ENCODE assay signal across 9 mouse cellular contexts in genomic region chr1:151684978-151685377, GRCm38 (mm10).
DNase-seq lines count a peak whose midpoint lies in the region; ATAC-seq lines count a peak whose summit lies in the region.
"Had no signal": no experiment of that assay in that cellular context is flagged by ENCODE, and none has a peak within 500 bp of the region (broad histone marks: within the 10 kb centered on the region; RNA-seq: fewer than 3 reads in every experiment).

No protein-coding gene starts in this region.

- no peaks in the 10 kb centered on the region for H3K27me3 ChIP-seq in heart, embryonic 16.5 days (ENCODE audit: control insufficient read depth, insufficient read depth, low read length)
- no peaks in the 10 kb centered on the region for H3K27me3 ChIP-seq in limb, embryonic 15.5 days

- intact Hi-C loops in heart, postnatal 10 days (cut with DNase I): no loop called here
- intact Hi-C loops in left cerebral cortex, postnatal 10 days (cut with DNase I): no loop called here

- no peaks in the 10 kb centered on the region for H3K9me3 ChIP-seq in heart, embryonic 16.5 days (replicated peaks; ENCODE audit: control insufficient read depth, low read length)
- no peaks in the 10 kb centered on the region for H3K9me3 ChIP-seq in limb, embryonic 15.5 days

- no peak for DNase-seq in heart, postnatal 10 days
- peak; percentile 94 for DNase-seq in 416B (ENCODE audit: low read depth)
- DNase-seq in left cerebral cortex, postnatal 10 days (ENCODE audit: extremely low spot score in 1 of 2, low spot score in 2 of 2): no peak
- no peak for DNase-seq in layer of hippocampus, adult 11-12 months (ENCODE audit: low spot score)
- no peak for DNase-seq in kidney, postnatal 14 days
- DNase-seq: cerebellum, adult 18-20 months had no signal

- H3K27ac ChIP-seq in heart, embryonic 16.5 days (ENCODE audit: low read length): peak overlapping the region; percentile 15
- peak overlapping the region; percentile 85 for H3K27ac ChIP-seq in limb, embryonic 15.5 days

- H3K36me3 ChIP-seq in heart, embryonic 16.5 days (ENCODE audit: control insufficient read depth, insufficient read depth): no peaks in the 10 kb centered on the region
- H3K36me3 ChIP-seq in limb, embryonic 15.5 days: no peaks in the 10 kb centered on the region

- 68% methylated on average over 5 of the region's 5 CpGs for WGBS in heart, embryonic 16.5 days
- WGBS in limb, embryonic 15.5 days: 17% methylated on average over 5 of the region's 5 CpGs

- no peak for ATAC-seq in heart, embryonic 16.5 days (replicated peaks; ENCODE audit: extremely low read depth, insufficient read depth, low FRiP score)
- peak; percentile 59 for ATAC-seq in activated CD4-positive, CD25-positive, alpha-beta regulatory T cell, adult 4 months
- 0 out of 2 replicates have a peak, but pooled peaks have one; percentile 25 for ATAC-seq in limb, embryonic 15.5 days (ENCODE audit: insufficient number of reproducible peaks, low FRiP score, low TSS enrichment, low read depth)

- peaks cover 26% of the 10 kb centered on the region for H3K4me1 ChIP-seq in heart, embryonic 16.5 days (ENCODE audit: control insufficient read depth, insufficient read depth, low read length)
- peaks cover 53% of the 10 kb centered on the region for H3K4me1 ChIP-seq in limb, embryonic 15.5 days

- H3K4me2 ChIP-seq in heart, embryonic 16.5 days (ENCODE audit: low read depth, low read length): no peak overlapping the region
- no peak overlapping the region for H3K4me2 ChIP-seq in limb, embryonic 15.5 days

- H3K4me3 ChIP-seq in heart, embryonic 16.5 days (ENCODE audit: low read length): no peak overlapping the region
- no peak overlapping the region for H3K4me3 ChIP-seq in limb, embryonic 15.5 days

- no peak overlapping the region for H3K9ac ChIP-seq in heart, embryonic 16.5 days (ENCODE audit: low read length)
- no peak overlapping the region for H3K9ac ChIP-seq in limb, embryonic 15.5 days
